Mouse (Mus musculus) CH12.LX (cell line): ENCODE results near the gene Gm21637.
"Not testable (repeated sequence)": the region's sequence is repeated elsewhere in the genome, so short reads cannot be mapped to it uniquely, and the experiment has no call there.

Experiments
- CHD2 ChIP-seq: IDR thresholded peaks from 2 replicates; pipeline ENCODE4 v1.6.1; 2011; ENCODE audit warnings: low read length, improper control_type of control experiment
- CTCF ChIP-seq, 2 experiments: IDR thresholded peaks in 1 of 2; conservative IDR thresholded peaks in 1 of 2; 2 replicates each; pipeline ENCODE4 v1.5.1; 2011 to 2012; ENCODE audit warnings: low read depth in 2 of 2, low read length in 2 of 2, improper control_type of control experiment in 1 of 2, inconsistent platforms in 1 of 2, mild to moderate bottlenecking in 1 of 2, moderate library complexity in 1 of 2
- ELF1 ChIP-seq: IDR thresholded peaks from 2 replicates; pipeline ENCODE4 v1.6.1; 2014; ENCODE audit warnings: low read depth, mild to moderate bottlenecking, inconsistent platforms, low read length, improper control_type of control experiment
- EP300 ChIP-seq: IDR thresholded peaks from 2 replicates; pipeline ENCODE4 v1.6.1; 2011; ENCODE audit warnings: low read length, improper control_type of control experiment
- HCFC1 ChIP-seq: IDR thresholded peaks from 2 replicates; pipeline ENCODE4 v1.6.1; 2012; ENCODE audit warnings: low read depth, mild to moderate bottlenecking, inconsistent platforms, low read length, improper control_type of control experiment
- MAFK ChIP-seq: IDR thresholded peaks from 2 replicates; pipeline ENCODE4 v1.6.1; 2011; ENCODE audit warnings: low read length, improper control_type of control experiment; ENCODE audit not compliant: insufficient replicate concordance
- POLR2A ChIP-seq: IDR thresholded peaks from 2 replicates; pipeline ENCODE4 v1.6.1; 2011; ENCODE audit warnings: low read depth, mild to moderate bottlenecking, improper control_type of control experiment, low read length
- RAD21 ChIP-seq: IDR thresholded peaks from 2 replicates; pipeline ENCODE4 v1.6.1; 2011; ENCODE audit warnings: low read depth, mild to moderate bottlenecking, low read length, improper control_type of control experiment, moderate library complexity
- TBP ChIP-seq: conservative IDR thresholded peaks from 2 replicates; pipeline ENCODE4 v1.6.1; 2011; ENCODE audit warnings: low read depth, low read length, improper control_type of control experiment
- UBTF ChIP-seq: IDR thresholded peaks from 2 replicates; pipeline ENCODE4 v1.6.1; 2012; ENCODE audit warnings: low read depth, mild to moderate bottlenecking, inconsistent platforms, low read length, improper control_type of control experiment, moderate library complexity
- ZC3H11A ChIP-seq: IDR thresholded peaks from 2 replicates; pipeline ENCODE4 v1.6.1; 2012; ENCODE audit warnings: low read depth, mild to moderate bottlenecking, inconsistent platforms, low read length, improper control_type of control experiment

- not testable (repeated sequence) for TF ChIP-seq CHD2; RAD21; ZC3H11A; CTCF (conservative IDR thresholded peaks at IDR 0.05 in 1 of 2, IDR thresholded peaks at IDR 0.05 in 1 of 2; ENCODE audit: low read depth in 2 of 2, low read length in 2 of 2); MAFK; UBTF; POLR2A; TBP; EP300; HCFC1; ELF1
Observed at GRCm38 (mm10) chrX:31961744-31962143, at the start of gene Gm21637.
